Mouse (Mus musculus) v-Abl transformed pro-B cells (cell line): ENCODE data around the gene Mrgpra2a.
"Not testable (repeated sequence)": the region's sequence is repeated elsewhere in the genome, so short reads cannot be mapped to it uniquely, and the experiment has no call there.

Source experiments
- in situ Hi-C, 2 experiments: fragments of 400-800 bp; cut with MboI; formaldehyde crosslinking; loops; one replicate each; pipeline ENCODE4 v1.15.1; 2025; ENCODE audit not compliant: unreplicated experiment in 2 of 2

Mrgpra2a gene

GRCm38 (mm10) chr7:47452015-47452414, at the start of gene Mrgpra2a:
Mrgpra2a (minus strand) TSS chr7:47452139.
- in situ Hi-C loops = not testable (repeated sequence)

- in situ Hi-C loops = not testable (repeated sequence)
Measured at GRCm38 (mm10) chr7:47491266-47491665, 39.3 kb upstream of the Mrgpra2a start.

- in situ Hi-C loops = not testable (repeated sequence)
Measured at GRCm38 (mm10) chr7:47489438-47489837, 37.5 kb upstream of the Mrgpra2a start.

GRCm38 (mm10) chr7:47483181-47483580, 31.2 kb upstream of the Mrgpra2a start:
- in situ Hi-C loops = not testable (repeated sequence)

- in situ Hi-C loops = not testable (repeated sequence)
Measured at GRCm38 (mm10) chr7:47473904-47474303, 22.0 kb upstream of the Mrgpra2a start.

- in situ Hi-C loops = not testable (repeated sequence)
Measured at GRCm38 (mm10) chr7:47465278-47465981, 13.5 kb upstream of the Mrgpra2a start.

GRCm38 (mm10) chr7:47445729-47446128, 6.2 kb downstream of the Mrgpra2a start:
- in situ Hi-C loops = not testable (repeated sequence)

GRCm38 (mm10) chr7:47436463-47436862, 15.5 kb downstream of the Mrgpra2a start:
- in situ Hi-C loops = not testable (repeated sequence)

GRCm38 (mm10) chr7:47427815-47428508, 24.0 kb downstream of the Mrgpra2a start:
- in situ Hi-C loops = not testable (repeated sequence)

- in situ Hi-C loops = no loop called here
Measured at GRCm38 (mm10) chr7:47410602-47411001, 41.3 kb downstream of the Mrgpra2a start.

- in situ Hi-C loops = no loop called here
Measured at GRCm38 (mm10) chr7:47409545-47409944, 42.4 kb downstream of the Mrgpra2a start.

GRCm38 (mm10) chr7:47401125-47401524, 50.8 kb downstream of the Mrgpra2a start:
- in situ Hi-C loops = no loop called here
